In genomic region chr12:32486729-32487128, GRCm38 (mm10) we compare ENCODE assay signal across 18 mouse cellular contexts.
DNase-seq lines count a peak whose midpoint lies in the region; ATAC-seq and TF ChIP-seq lines count a peak whose summit lies in the region.
"Had no signal": no experiment of that assay in that cellular context is flagged by ENCODE, and none has a peak within 500 bp of the region (broad histone marks: within the 10 kb centered on the region; RNA-seq: fewer than 3 reads in every experiment).

No protein-coding gene starts in this region.

- peaks cover 19% of the 10 kb centered on the region for H3K4me1 ChIP-seq in heart, embryonic 13.5 days
- H3K4me1 ChIP-seq in lung, embryonic 14.5 days (ENCODE audit: insufficient read depth) = peaks cover 11% of the 10 kb centered on the region; the same call in 1 of the 2 replicates
- no peaks in the 10 kb centered on the region for H3K4me1 ChIP-seq in forebrain, embryonic 11.5 days (replicated peaks; ENCODE audit: control insufficient read depth, insufficient read depth, low read length)
- H3K4me1 ChIP-seq: forebrain, embryonic 12.5 days had no signal

- no peak for TF ChIP-seq CTCF in lung, embryonic 14.5 days (IDR thresholded peaks at IDR 0.05; ENCODE audit: low read depth)

- DNase-seq in heart, postnatal 14 days = no peak
- no peak for DNase-seq in lung, embryonic 14.5 days
- no peak for DNase-seq in lung, postnatal 36 days
- no peak for DNase-seq in forebrain, embryonic 11.5 days (ENCODE audit: low spot score)
- no peak for DNase-seq in cerebellum, postnatal 36 days
- no peak for DNase-seq in right cerebral cortex, adult 2 months (ENCODE audit: low spot score in 2 of 2)
- DNase-seq: B cell, adult 2 months; cerebellum, postnatal 10 days; layer of hippocampus, adult 9-11 months; liver, embryonic 13.5 days had no signal

- WGBS in heart, embryonic 13.5 days = 21% methylated on average over 2 of the region's 2 CpGs
- 27% methylated on average over 2 of the region's 2 CpGs for WGBS in lung, embryonic 14.5 days
- WGBS in forebrain, embryonic 11.5 days = 52% methylated on average over 2 of the region's 2 CpGs

- H3K4me3 ChIP-seq in heart, embryonic 13.5 days = no peak overlapping the region
- no peak overlapping the region for H3K4me3 ChIP-seq in lung, embryonic 14.5 days (ENCODE audit: low read depth, low read length)
- no peak overlapping the region for H3K4me3 ChIP-seq in forebrain, embryonic 11.5 days (ENCODE audit: low read depth, low read length)
- H3K4me3 ChIP-seq: embryonic facial prominence, embryonic 13.5 days; forebrain, embryonic 12.5 days; hindbrain, embryonic 10.5 days; liver, embryonic 13.5 days; myocyte; stomach, embryonic 15.5 days had no signal

- ATAC-seq in heart, embryonic 13.5 days (ENCODE audit: extremely low read depth, insufficient number of reproducible peaks, low FRiP score, low TSS enrichment) = no peak
- ATAC-seq in lung, embryonic 14.5 days (ENCODE audit: insufficient read depth) = peak; percentile 46; the same call in 1 of the 2 replicates
- ATAC-seq in megakaryocyte progenitor cell, adult 5-6 weeks (replicated peaks; ENCODE audit: poor library complexity) = peak; percentile 74
- no peak for ATAC-seq in forebrain, embryonic 11.5 days (replicated peaks; ENCODE audit: low FRiP score)
- ATAC-seq: intestine, embryonic 16.5 days had no signal

- H3K36me3 ChIP-seq in heart, embryonic 13.5 days = no peaks in the 10 kb centered on the region
- no peaks in the 10 kb centered on the region for H3K36me3 ChIP-seq in lung, embryonic 14.5 days (ENCODE audit: insufficient read depth)
- H3K36me3 ChIP-seq in forebrain, embryonic 11.5 days (ENCODE audit: control insufficient read depth, insufficient read depth, low read length) = no peaks in the 10 kb centered on the region
- H3K36me3 ChIP-seq: embryonic facial prominence, embryonic 13.5 days; forebrain, embryonic 12.5 days; hindbrain, embryonic 10.5 days; liver, embryonic 13.5 days; stomach, embryonic 15.5 days had no signal

- H3K9ac ChIP-seq in heart, embryonic 13.5 days = no peak overlapping the region
- no peak overlapping the region for H3K9ac ChIP-seq in lung, embryonic 14.5 days
- H3K9ac ChIP-seq in forebrain, embryonic 11.5 days (ENCODE audit: low read length) = no peak overlapping the region
- H3K9ac ChIP-seq: embryonic facial prominence, embryonic 13.5 days; forebrain, embryonic 12.5 days; liver, embryonic 13.5 days; stomach, embryonic 15.5 days had no signal

- H3K4me2 ChIP-seq in heart, embryonic 13.5 days = no peak overlapping the region
- H3K4me2 ChIP-seq in lung, embryonic 14.5 days = no peak overlapping the region
- H3K4me2 ChIP-seq in forebrain, embryonic 11.5 days (ENCODE audit: low read depth, low read length, severe bottlenecking) = no peak overlapping the region
- H3K4me2 ChIP-seq: embryonic facial prominence, embryonic 13.5 days; forebrain, embryonic 12.5 days; liver, embryonic 13.5 days; stomach, embryonic 15.5 days had no signal

- H3K27ac ChIP-seq in heart, embryonic 13.5 days (replicated peaks) = peak overlapping the region; percentile 76
- no peak overlapping the region for H3K27ac ChIP-seq in lung, embryonic 14.5 days (ENCODE audit: low read depth)
- H3K27ac ChIP-seq in forebrain, embryonic 11.5 days (ENCODE audit: low read depth, low read length) = no peak overlapping the region
- H3K27ac ChIP-seq: embryonic facial prominence, embryonic 13.5 days; forebrain, embryonic 12.5 days; hindbrain, embryonic 10.5 days; liver, embryonic 13.5 days; stomach, embryonic 15.5 days had no signal

- no peaks in the 10 kb centered on the region for H3K9me3 ChIP-seq in heart, embryonic 13.5 days
- no peaks in the 10 kb centered on the region for H3K9me3 ChIP-seq in lung, embryonic 14.5 days (ENCODE audit: low read depth, low read length)
- H3K9me3 ChIP-seq in forebrain, embryonic 11.5 days (ENCODE audit: control insufficient read depth, low read length) = no peaks in the 10 kb centered on the region
- H3K9me3 ChIP-seq: embryonic facial prominence, embryonic 13.5 days; forebrain, embryonic 12.5 days; hindbrain, embryonic 10.5 days; liver, embryonic 13.5 days; stomach, embryonic 15.5 days had no signal

- intact Hi-C loops in heart, postnatal 14 days (cut with DNase I) = no loop called here

- H3K27me3 ChIP-seq in heart, embryonic 13.5 days (replicated peaks) = no peaks in the 10 kb centered on the region
- no peaks in the 10 kb centered on the region for H3K27me3 ChIP-seq in lung, embryonic 14.5 days (ENCODE audit: insufficient read depth, low read length)
- H3K27me3 ChIP-seq in forebrain, embryonic 11.5 days (ENCODE audit: control insufficient read depth, insufficient read depth, low read length) = no peaks in the 10 kb centered on the region
- H3K27me3 ChIP-seq: embryonic facial prominence, embryonic 13.5 days; forebrain, embryonic 12.5 days; liver, embryonic 13.5 days; stomach, embryonic 15.5 days had no signal

Comparison
In these comparisons a context has a peak if more than half of its experiments do, and no peak if none do; other contexts are left out.
1. ATAC-seq: peak in lung, embryonic 14.5 days (single experiment) and megakaryocyte progenitor cell, adult 5-6 weeks (single experiment); none in heart, embryonic 13.5 days (single experiment) and forebrain, embryonic 11.5 days (single experiment).